Mouse (Mus musculus): ENCODE data around the gene Ice2.

The Ice2 gene

DNA sequence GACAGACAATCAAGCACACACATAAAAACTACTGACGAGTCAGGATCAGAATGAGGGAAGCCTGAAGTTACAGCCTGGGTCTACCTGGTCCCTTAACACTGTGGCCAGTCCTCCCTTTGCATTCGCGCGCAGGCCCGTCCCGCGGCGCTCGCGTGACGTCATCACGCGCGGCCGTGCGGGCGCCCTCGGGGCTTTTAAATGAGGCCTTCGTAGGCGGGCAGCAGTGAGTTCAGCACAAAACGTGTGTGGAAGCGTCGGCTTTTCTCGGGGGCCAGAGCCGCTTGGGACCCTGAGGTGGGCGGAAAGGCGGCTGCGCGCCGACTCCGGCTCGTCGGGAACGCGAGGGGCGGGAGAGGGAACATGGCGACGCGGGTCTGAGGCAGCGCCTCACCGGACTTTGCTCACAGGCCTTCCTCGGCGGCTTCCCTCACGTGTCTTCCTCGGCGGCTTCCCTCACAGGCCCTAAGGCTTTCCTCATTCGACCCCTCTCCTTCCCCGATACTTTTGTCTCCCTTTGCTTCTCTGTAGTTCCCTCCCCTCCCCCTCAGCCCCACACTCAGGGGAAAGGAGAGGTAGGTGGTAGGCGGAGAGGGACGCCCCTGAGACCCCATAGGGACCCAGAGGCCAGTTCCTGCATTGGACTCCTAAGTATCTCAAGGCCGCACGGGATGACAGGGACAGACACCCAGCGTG lies at the start of gene Ice2:
Ice2 (plus strand) TSS at position 147 of the 693 bp plus-strand sequence.
- TF ChIP-seq GATA4 (IDR thresholded peaks at IDR 0.05; ENCODE audit: insufficient replicate concordance, low read length): no peak

DNA sequence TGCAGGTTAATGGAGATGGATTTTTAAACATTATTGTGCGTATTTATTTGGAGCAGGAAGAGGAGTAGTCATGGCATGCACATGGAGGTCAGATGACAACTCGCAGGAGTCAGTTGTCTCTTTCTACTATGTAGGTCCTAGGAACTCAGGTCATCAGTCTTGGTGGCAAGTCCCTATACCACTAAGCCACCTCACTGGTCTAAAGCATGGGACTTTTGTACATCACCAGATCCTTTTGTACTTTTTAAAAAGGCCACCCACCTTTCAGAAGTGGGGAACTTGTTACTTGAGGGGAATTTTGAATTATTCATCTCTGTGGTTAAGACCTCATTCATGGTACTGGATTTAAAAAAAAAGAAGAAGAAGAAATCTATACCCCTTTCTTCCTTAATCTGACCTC lies 48.2 kb upstream of the Ice2 start:
- TF ChIP-seq GATA4 (IDR thresholded peaks at IDR 0.05; ENCODE audit: insufficient replicate concordance, low read length): no peak

DNA sequence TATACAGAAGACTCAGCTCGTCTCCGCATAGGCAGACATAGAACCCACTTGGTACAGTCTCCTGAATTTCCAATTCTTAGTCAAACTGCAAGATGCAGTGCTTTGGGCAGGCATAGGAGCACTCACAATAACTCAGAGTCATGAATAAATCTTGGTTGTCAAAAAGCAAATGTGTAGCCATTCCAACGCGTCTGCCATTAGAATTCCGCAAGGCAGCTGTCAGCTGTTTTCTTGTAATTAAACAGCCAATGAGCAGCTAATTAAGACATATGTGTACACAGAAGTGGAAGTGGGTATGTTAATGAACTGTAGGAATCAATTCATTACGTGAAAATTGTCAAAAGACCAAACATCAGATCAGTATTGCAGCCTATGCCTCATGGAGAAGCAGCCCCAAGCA lies 43.5 kb upstream of the Ice2 start:
- no peak for TF ChIP-seq GATA4 (IDR thresholded peaks at IDR 0.05; ENCODE audit: insufficient replicate concordance, low read length)

DNA sequence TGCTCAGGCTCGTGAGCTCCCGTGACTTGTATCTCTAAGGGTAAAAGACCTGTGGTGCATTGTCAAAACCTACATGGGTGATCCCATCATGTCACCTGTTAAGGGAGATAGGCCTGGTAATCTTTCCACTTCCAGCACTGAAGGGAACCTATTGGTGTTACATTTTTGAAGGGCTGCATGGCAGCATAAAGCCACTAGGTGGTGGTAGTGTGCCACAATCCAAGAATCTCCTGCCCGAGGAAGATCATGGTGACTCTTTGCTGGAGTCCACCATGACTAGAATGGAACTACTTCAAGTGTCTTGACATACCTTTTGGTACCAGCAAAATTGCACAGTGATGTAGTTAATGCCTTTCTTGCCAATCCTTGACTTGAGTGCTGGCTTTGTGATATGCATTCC lies 39.9 kb upstream of the Ice2 start:
- no peak for TF ChIP-seq GATA4 (IDR thresholded peaks at IDR 0.05; ENCODE audit: insufficient replicate concordance, low read length)

DNA sequence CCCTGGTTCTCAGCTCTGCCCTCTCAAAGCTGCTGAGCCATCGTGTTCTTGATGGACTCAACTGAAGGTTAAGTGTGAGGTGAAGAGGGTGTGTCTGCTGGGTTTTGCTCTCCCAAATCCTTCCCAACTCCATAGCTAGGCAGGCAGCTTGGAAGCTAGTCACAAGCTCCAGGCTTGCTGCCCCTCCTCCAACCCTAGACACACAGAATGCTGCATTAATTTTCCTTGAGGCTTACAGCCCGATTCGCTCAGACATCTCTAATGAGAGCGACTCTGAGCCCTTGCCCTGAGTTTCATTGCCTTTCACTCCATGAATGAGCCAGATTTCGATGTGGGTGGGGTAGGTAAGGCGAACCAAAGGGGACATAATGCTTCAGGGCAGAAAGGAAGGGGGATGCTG lies 38.9 kb upstream of the Ice2 start:
- TF ChIP-seq GATA4 (IDR thresholded peaks at IDR 0.05; ENCODE audit: insufficient replicate concordance, low read length): no peak

DNA sequence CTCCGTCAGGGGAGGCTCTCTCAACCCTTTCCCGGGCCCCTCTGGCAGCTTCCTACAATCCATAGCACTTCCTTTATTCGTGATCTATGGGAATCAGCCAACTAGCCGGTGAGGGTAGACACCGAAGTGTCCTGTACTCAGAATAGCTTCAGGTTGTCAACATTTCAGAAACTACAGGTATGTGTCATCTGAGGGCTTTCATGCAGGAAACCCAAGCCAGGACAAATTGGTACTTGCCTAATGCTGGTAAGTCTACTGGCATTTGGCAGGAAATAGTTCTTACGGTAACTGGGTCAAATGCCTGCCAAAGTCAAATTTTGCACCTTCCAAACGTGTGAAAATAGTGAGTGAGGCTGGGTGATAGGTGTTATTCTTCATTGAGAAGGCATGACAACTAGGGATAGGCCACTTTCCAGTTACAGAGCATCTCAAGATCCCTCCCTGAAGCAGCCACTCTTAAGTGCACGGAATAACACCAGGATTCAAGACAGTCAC lies 35.7 kb upstream of the Ice2 start:
- TF ChIP-seq GATA4 (IDR thresholded peaks at IDR 0.05; ENCODE audit: insufficient replicate concordance, low read length): no peak

DNA sequence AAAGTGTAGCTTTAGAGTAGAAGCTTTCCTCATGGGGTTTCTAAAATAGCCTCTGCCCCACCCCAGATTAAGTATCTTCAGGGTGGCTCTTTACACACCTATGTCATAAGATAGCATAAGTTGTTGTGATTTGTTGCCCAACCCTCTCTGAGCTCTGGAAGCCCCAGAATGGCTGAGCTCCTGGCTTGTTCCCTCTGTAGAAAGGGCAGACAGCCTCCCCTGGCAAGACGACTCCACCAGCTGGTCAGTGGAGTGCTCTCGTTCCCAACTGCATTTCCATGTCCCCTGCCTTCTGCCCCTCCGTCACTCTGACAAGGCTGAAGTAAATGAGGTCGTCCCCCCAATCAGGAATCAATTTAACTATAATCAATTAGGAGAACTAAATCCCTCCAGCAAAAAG lies 34.9 kb upstream of the Ice2 start:
- no peak for TF ChIP-seq GATA4 (IDR thresholded peaks at IDR 0.05; ENCODE audit: insufficient replicate concordance, low read length)

DNA sequence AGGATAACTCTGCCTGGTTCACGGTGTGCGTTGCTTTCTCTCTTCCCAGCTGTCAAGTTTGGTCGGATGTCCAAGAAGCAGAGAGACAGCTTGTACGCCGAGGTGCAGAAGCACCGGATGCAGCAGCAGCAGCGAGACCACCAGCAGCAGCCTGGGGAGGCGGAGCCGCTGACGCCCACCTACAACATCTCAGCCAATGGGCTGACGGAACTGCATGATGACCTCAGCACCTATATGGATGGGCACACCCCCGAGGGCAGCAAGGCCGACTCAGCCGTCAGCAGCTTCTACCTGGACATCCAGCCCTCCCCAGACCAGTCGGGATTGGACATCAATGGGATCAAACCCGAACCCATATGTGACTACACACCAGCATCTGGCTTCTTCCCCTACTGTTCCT lies 33.6 kb upstream of the Ice2 start:
- TF ChIP-seq GATA4 (IDR thresholded peaks at IDR 0.05; ENCODE audit: insufficient replicate concordance, low read length): no peak

DNA sequence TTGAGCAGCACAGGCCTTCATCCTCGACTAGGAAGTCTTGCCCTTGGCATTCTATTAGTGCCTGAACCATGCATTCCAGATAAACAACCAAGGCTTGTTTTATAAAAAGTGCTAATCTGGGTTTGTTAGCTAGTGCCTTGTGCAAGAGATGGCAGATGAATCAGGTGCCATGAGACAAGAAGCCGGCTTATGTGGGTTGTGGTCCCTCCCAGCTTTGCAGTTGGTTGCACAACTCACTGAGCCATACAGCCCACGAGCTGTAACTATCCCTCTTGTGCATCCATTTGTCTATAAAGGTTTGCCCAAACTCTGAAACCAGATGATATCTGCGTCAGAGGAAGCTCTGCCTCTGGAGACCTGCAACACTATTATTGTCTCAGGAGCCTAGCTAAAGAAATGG lies 30.7 kb upstream of the Ice2 start:
- TF ChIP-seq GATA4 (IDR thresholded peaks at IDR 0.05; ENCODE audit: insufficient replicate concordance, low read length): no peak

DNA sequence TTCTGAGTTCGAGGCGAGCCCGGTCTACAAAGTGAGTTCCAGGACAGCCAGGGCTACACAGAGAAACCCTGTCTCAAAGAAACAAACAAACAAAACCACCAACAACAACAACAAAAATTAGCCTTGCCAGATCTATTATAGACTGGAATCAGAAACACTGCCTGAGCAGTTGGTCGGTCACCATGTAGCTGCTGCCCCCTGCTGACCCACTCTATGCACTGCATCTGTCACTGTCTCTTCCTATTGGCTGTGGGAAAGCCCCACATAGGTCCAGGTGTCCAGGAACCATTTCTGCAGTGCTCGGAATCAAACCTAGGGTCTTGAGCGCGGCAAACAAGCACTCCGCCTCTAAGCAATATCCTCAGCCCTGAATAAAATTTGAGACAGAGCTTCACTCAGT lies 29.6 kb upstream of the Ice2 start:
- TF ChIP-seq GATA4 (IDR thresholded peaks at IDR 0.05; ENCODE audit: insufficient replicate concordance, low read length): no peak

DNA sequence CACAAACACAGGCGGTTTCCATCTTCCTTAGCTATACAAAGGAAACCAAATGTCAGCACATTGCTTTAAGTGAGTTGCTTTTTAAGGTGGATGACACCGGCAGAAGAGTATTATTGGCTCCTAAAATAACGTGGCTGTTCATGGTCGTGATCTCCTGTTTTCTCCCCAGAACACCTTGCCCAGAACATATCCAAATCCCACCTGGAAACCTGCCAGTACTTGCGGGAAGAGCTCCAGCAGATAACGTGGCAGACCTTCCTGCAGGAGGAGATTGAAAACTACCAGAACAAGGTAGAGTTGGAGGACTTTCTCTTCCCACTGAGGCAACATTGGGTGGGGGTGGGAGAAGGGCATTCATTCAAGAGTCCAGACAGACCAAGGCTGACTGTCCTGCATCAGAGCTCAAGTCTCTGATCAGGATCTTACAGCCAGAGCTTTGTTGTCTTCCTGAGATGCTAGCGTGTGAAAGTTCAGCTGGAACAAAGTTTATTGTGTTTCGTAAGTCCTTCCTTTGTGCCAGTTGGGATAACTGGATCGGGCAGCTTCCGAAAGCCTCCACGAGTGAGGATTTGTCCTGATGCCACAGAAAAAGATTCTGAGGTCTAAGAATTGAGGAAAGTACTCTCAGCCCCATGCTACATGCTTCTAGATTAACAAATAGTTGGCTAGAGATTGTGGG lies 26.5 kb upstream of the Ice2 start:
- TF ChIP-seq GATA4 (IDR thresholded peaks at IDR 0.05; ENCODE audit: insufficient replicate concordance, low read length): no peak

DNA sequence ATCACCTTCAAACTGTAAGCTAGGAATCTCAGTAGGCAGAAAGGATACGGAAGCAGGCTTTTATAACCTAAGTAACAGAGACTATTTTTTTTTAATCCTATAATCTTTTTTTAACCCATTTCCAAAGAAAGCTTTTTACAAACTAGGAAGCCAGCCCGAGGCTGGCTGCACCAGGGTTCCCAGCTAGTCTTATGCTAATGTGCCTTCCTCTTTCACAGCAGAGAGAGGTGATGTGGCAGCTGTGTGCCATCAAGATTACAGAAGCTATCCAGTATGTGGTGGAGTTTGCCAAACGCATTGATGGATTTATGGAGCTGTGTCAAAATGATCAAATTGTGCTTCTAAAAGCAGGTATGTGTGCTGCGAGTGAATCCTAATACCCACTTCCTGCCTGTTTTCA lies 24.8 kb upstream of the Ice2 start:
- TF ChIP-seq GATA4 (IDR thresholded peaks at IDR 0.05; ENCODE audit: insufficient replicate concordance, low read length): no peak

DNA sequence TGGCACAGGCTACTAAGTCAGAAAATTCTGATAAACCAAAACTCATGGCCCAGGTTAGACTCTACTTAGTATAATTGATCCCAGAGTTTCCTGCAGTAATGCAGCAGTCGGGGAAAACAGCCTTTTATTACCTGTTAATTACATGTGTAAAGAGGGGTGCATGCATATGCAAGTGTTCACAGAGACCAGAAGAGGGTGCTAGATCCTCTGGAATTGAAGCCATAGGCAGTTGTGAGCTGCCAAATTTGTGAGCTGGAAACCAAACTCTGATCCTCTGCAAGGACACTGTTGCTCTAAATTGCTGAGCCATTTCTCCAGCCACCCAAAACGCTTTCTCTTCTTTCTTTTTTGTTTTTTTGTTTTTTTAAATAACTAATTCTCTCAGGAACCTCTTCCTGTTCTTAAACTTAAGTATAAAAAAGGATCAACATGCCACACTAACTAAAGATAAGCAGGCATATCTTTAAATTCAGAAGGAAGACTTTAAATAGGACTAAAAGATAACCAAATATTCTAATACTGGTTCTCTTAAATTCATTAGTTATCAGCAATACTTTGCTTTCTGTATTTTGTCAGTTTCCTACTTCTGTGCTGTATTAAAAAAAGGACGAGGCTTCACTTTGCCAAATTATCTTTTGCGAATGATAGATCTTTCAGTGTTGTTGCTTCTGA lies 20.6 kb upstream of the Ice2 start:
- no peak for TF ChIP-seq GATA4 (IDR thresholded peaks at IDR 0.05; ENCODE audit: insufficient replicate concordance, low read length)

DNA sequence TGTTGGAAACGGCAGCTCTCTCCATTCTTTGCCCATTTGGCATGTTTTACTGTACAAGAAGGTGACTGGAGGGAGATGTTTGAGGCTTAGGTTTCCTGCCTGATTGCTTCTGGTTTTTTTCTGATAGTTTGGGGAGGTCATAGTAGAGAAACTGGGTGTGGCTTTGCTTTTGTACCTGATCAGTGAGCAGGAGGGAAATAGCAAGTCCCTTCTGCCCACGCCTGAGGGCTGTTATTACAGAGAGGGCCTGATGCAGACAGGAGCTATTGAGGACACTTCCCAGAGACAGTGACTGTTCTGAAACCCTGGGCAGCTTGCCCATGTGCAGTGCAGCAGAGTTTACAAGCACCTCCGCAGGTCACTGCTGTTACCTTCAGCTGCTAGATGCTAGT lies 20.1 kb upstream of the Ice2 start:
- TF ChIP-seq GATA4 (IDR thresholded peaks at IDR 0.05; ENCODE audit: insufficient replicate concordance, low read length): no peak

DNA sequence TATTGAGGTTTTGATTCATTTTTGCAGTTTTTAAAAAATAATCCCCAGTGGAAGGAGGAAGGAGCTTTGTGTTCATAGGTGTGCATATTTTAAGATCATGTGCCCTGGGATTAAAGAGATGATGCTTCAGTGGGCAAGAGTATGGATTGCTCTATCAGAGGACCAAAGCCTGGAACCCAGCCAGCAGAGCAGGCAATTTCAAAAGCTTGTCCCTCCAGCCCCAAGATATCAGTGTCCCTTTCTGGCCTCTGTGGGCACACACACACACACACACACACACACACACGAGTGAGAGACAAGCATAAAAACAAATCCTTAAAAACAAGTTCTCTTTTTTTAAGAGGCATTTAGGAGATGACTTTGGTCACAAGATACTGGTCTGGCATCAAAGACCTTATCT lies 17.2 kb upstream of the Ice2 start:
- no peak for TF ChIP-seq GATA4 (IDR thresholded peaks at IDR 0.05; ENCODE audit: insufficient replicate concordance, low read length)

DNA sequence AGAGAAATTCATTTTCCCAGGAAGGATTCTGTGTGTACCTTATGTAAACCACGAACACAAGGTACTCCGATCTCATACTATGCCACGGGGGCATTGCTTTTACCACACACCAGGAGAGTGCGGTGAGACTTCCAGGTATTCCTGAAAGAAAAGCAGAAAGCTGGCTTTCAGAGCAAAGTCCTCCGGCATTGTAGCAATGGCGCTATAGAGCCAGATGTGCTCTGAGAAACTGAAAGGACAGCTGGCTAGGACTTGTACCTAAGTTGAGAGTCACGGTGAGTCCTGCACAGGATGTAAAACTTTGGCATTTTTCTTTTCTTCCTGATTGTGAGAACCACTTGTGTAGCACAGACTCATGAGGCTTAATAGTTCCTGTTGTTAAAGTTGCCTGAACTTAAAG lies 16.0 kb upstream of the Ice2 start:
- no peak for TF ChIP-seq GATA4 (IDR thresholded peaks at IDR 0.05; ENCODE audit: insufficient replicate concordance, low read length)

Measured in liver, adult (tissue).